Mouse (Mus musculus) midbrain, embryonic 15.5 days (tissue): ENCODE results near the gene Rergl. TPM values are rescaled to one million over a fixed set of nuclear protein-coding genes. Genes with fewer than 3 reads are reported as not detected.

Source experiments
- ATAC-seq: fragments of 200-750 bp; cut with Nextera tagmentation; replicated peaks from 2 replicates; pipeline ENCODE4 v1.8.0; 2017; ENCODE audit warnings: moderate TSS enrichment
- H3K27ac ChIP-seq: fragments of 300-500 bp; sonication (generic); 2 replicates; pipeline ENCODE4 v1.5.1; 2015; ENCODE audit warnings: mild to moderate bottlenecking, inconsistent platforms
- H3K27me3 ChIP-seq: fragments of 300-500 bp; sonication (generic); replicated peaks from 2 replicates; pipeline ENCODE4 v1.6.1; 2015; ENCODE audit warnings: inconsistent platforms
- H3K36me3 ChIP-seq: fragments of 300-500 bp; sonication (generic); replicated peaks from 2 replicates; pipeline ENCODE4 v1.6.1; 2015; ENCODE audit warnings: inconsistent platforms
- H3K4me1 ChIP-seq: fragments of 300-500 bp; sonication (generic); 2 replicates; pipeline ENCODE4 v1.6.1; 2015; ENCODE audit warnings: inconsistent platforms
- H3K4me2 ChIP-seq: fragments of 300-500 bp; sonication (generic); 2 replicates; pipeline ENCODE4 v1.6.1; 2015; ENCODE audit warnings: inconsistent platforms, mild to moderate bottlenecking, moderate library complexity
- H3K4me3 ChIP-seq: fragments of 300-500 bp; sonication (generic); 2 replicates; pipeline ENCODE4 v1.5.1; 2015; ENCODE audit warnings: mild to moderate bottlenecking, inconsistent platforms
- H3K9ac ChIP-seq: fragments of 300-500 bp; sonication (generic); 2 replicates; pipeline ENCODE4 v1.6.1; 2015; ENCODE audit warnings: mild to moderate bottlenecking, inconsistent platforms
- H3K9me3 ChIP-seq: fragments of 300-500 bp; sonication (generic); 2 replicates; pipeline ENCODE4 v1.6.1; 2016; ENCODE audit warnings: inconsistent platforms
- WGBS: fragments of 180-500 bp; shearing (Covaris S2); methylation state at CpG from one replicate; pipeline ENCODE4 v1.1.7; 2015; ENCODE audit warnings: mixed read lengths; 5-methylcytosine and 5-hydroxymethylcytosine counted together
- polyA plus RNA-seq: library from polyadenylated mRNA; unstranded; fragments of >200 nt; fragmentation: Nextera tagmentation; extraction: Ambion mirVana; gene quantifications from 2 replicates; pipeline ENCODE4 v1.2.1, GENCODE M21; 2015

The Rergl gene
- polyA plus RNA-seq, result not detected in 2 replicates

- H3K36me3 ChIP-seq, result no peaks in the 10 kb centered on the region
- ATAC-seq, result no peak
- H3K27ac ChIP-seq, result no peak within 1 kb of the TSS
- no peaks in the 10 kb centered on the region for H3K9me3 ChIP-seq
- no peak within 1 kb of the TSS for H3K4me3 ChIP-seq
- 35% methylated on average over 1 of the region's 1 CpGs for WGBS
- no peaks in the 10 kb centered on the region for H3K27me3 ChIP-seq
- no peak within 1 kb of the TSS for H3K9ac ChIP-seq
- H3K4me1 ChIP-seq, result no peaks in the 10 kb centered on the region
- no peak within 1 kb of the TSS for H3K4me2 ChIP-seq
Measured at GRCm38 (mm10) chr6:139501876-139502275, at the start of gene Rergl. Gene Rergl (minus strand): TSS chr6:139501976.

GRCm38 (mm10) chr6:139538469-139538868 lies 36.7 kb upstream of the Rergl start:
- Histone ChIP-seq H3K27me3 (no peaks in the 10 kb centered on the region), H3K4me3 (no peak overlapping the region), H3K4me1 (no peaks in the 10 kb centered on the region), H3K9me3 (no peaks in the 10 kb centered on the region), H3K4me2 (no peak overlapping the region), H3K36me3 (no peaks in the 10 kb centered on the region), H3K9ac (no peak overlapping the region), H3K27ac (no peak overlapping the region)
- WGBS, result 59% methylated on average over 2 of the region's 2 CpGs
- no peak for ATAC-seq

GRCm38 (mm10) chr6:139525406-139525805 lies 23.6 kb upstream of the Rergl start:
- no peak for ATAC-seq
- Histone ChIP-seq H3K27ac (no peak overlapping the region), H3K9me3 (no peaks in the 10 kb centered on the region)

GRCm38 (mm10) chr6:139524288-139524687 lies 22.5 kb upstream of the Rergl start:
- H3K9me3 ChIP-seq, result no peaks in the 10 kb centered on the region
- no peaks in the 10 kb centered on the region for H3K27me3 ChIP-seq
- no peak overlapping the region for H3K27ac ChIP-seq
- H3K36me3 ChIP-seq, result no peaks in the 10 kb centered on the region
- no peak overlapping the region for H3K9ac ChIP-seq
- 33% methylated on average over 5 of the region's 5 CpGs for WGBS
- ATAC-seq, result no peak
- H3K4me2 ChIP-seq, result no peak overlapping the region
- no peak overlapping the region for H3K4me3 ChIP-seq
- peaks cover 3% of the 10 kb centered on the region; the same call in 1 of the 2 replicates for H3K4me1 ChIP-seq

More at GRCm38 (mm10) chr6:139525406-139525805, 23.6 kb upstream of the Rergl start:
- Histone ChIP-seq H3K9ac (no peak overlapping the region), H3K36me3 (no peaks in the 10 kb centered on the region), H3K4me2 (no peak overlapping the region), H3K4me1 (peaks cover 3% of the 10 kb centered on the region; the same call in 1 of the 2 replicates), H3K27me3 (no peaks in the 10 kb centered on the region), H3K4me3 (no peak overlapping the region)

- H3K9ac ChIP-seq, result no peak overlapping the region
- no peaks in the 10 kb centered on the region for H3K9me3 ChIP-seq
- no peaks in the 10 kb centered on the region for H3K4me1 ChIP-seq
- no peak overlapping the region for H3K4me2 ChIP-seq
- no peak overlapping the region for H3K4me3 ChIP-seq
- 92% methylated on average over 3 of the region's 3 CpGs for WGBS
- H3K36me3 ChIP-seq, result no peaks in the 10 kb centered on the region
- no peak overlapping the region for H3K27ac ChIP-seq
- H3K27me3 ChIP-seq, result no peaks in the 10 kb centered on the region
- no peak for ATAC-seq
Measured at GRCm38 (mm10) chr6:139514938-139515510, 13.2 kb upstream of the Rergl start.

- no peak overlapping the region for H3K27ac ChIP-seq
- ATAC-seq, result no peak
- no peaks in the 10 kb centered on the region for H3K36me3 ChIP-seq
- H3K4me1 ChIP-seq, result no peaks in the 10 kb centered on the region
- no peaks in the 10 kb centered on the region for H3K27me3 ChIP-seq
- no peaks in the 10 kb centered on the region for H3K9me3 ChIP-seq
- no peak overlapping the region for H3K4me2 ChIP-seq
- no peak overlapping the region for H3K9ac ChIP-seq
- H3K4me3 ChIP-seq, result no peak overlapping the region
Measured at GRCm38 (mm10) chr6:139479730-139480129, 22.0 kb downstream of the Rergl start.

- Histone ChIP-seq H3K27ac (no peak overlapping the region), H3K27me3 (no peaks in the 10 kb centered on the region), H3K4me1 (no peaks in the 10 kb centered on the region), H3K9ac (no peak overlapping the region), H3K36me3 (no peaks in the 10 kb centered on the region), H3K9me3 (no peaks in the 10 kb centered on the region), H3K4me2 (no peak overlapping the region), H3K4me3 (no peak overlapping the region)
- no peak for ATAC-seq
- 82% methylated on average over 6 of the region's 6 CpGs for WGBS
Measured at GRCm38 (mm10) chr6:139464980-139465379, 36.8 kb downstream of the Rergl start.

- WGBS, result 86% methylated on average over 2 of the region's 2 CpGs
- ATAC-seq, result no peak
- H3K27me3 ChIP-seq, result no peaks in the 10 kb centered on the region
Measured at GRCm38 (mm10) chr6:139464292-139464691, 37.5 kb downstream of the Rergl start.

GRCm38 (mm10) chr6:139461094-139461493 lies 40.7 kb downstream of the Rergl start:
- H3K4me3 ChIP-seq, result no peak overlapping the region
- no peaks in the 10 kb centered on the region for H3K9me3 ChIP-seq
- H3K4me1 ChIP-seq, result no peaks in the 10 kb centered on the region
- 35% methylated on average over 5 of the region's 5 CpGs for WGBS
- no peaks in the 10 kb centered on the region for H3K36me3 ChIP-seq
- no peak overlapping the region for H3K4me2 ChIP-seq
- H3K9ac ChIP-seq, result no peak overlapping the region
- no peak for ATAC-seq
- no peaks in the 10 kb centered on the region for H3K27me3 ChIP-seq
- H3K27ac ChIP-seq, result no peak overlapping the region

More at GRCm38 (mm10) chr6:139464292-139464691, 37.5 kb downstream of the Rergl start:
- Histone ChIP-seq H3K4me1 (no peaks in the 10 kb centered on the region), H3K27ac (no peak overlapping the region), H3K9me3 (no peaks in the 10 kb centered on the region), H3K36me3 (no peaks in the 10 kb centered on the region), H3K4me3 (no peak overlapping the region), H3K9ac (no peak overlapping the region), H3K4me2 (no peak overlapping the region)

GRCm38 (mm10) chr6:139460470-139460869 lies 41.3 kb downstream of the Rergl start:
- Histone ChIP-seq H3K4me1 (no peaks in the 10 kb centered on the region), H3K36me3 (no peaks in the 10 kb centered on the region), H3K27ac (no peak overlapping the region), H3K4me2 (no peak overlapping the region), H3K4me3 (no peak overlapping the region), H3K27me3 (no peaks in the 10 kb centered on the region), H3K9me3 (no peaks in the 10 kb centered on the region), H3K9ac (no peak overlapping the region)
- WGBS, result 82% methylated on average over 10 of the region's 10 CpGs
- ATAC-seq, result no peak; the same call in 1 of the 2 replicates

- H3K27me3 ChIP-seq, result no peaks in the 10 kb centered on the region
- ATAC-seq, result no peak
- H3K27ac ChIP-seq, result no peak overlapping the region
- H3K4me1 ChIP-seq, result no peaks in the 10 kb centered on the region
- H3K36me3 ChIP-seq, result no peaks in the 10 kb centered on the region
- no peak overlapping the region for H3K9ac ChIP-seq
- 98% methylated on average over 2 of the region's 2 CpGs for WGBS
- H3K4me2 ChIP-seq, result no peak overlapping the region
- no peak overlapping the region for H3K4me3 ChIP-seq
- H3K9me3 ChIP-seq, result no peaks in the 10 kb centered on the region
Measured at GRCm38 (mm10) chr6:139443999-139444398, 57.8 kb downstream of the Rergl start.
